Mouse (Mus musculus) heart, adult 2 months (tissue): ENCODE measurements around the gene Kif18b. TPM values are rescaled to one million over a fixed set of nuclear protein-coding genes. Genes with fewer than 3 reads are reported as not detected.

Experiments
- DNase-seq, 2 experiments: peaks; one replicate each; pipeline ENCODE4 v3.0.0; 2021
- H3K27ac ChIP-seq: fragments of 200-600 bp; 2 replicates; pipeline ENCODE4 v1.8.1; 2022
- H3K27me3 ChIP-seq: fragments of 200-500 bp; 2 replicates; pipeline ENCODE4 v1.6.1; 2012; ENCODE audit warnings: mild to moderate bottlenecking, low read length, inconsistent platforms, mixed read lengths; ENCODE audit not compliant: control insufficient read depth, insufficient read depth
- H3K36me3 ChIP-seq: fragments of 200-500 bp; 2 replicates; pipeline ENCODE4 v1.6.1; 2012; ENCODE audit warnings: low read length, inconsistent platforms; ENCODE audit not compliant: control insufficient read depth, insufficient read depth
- H3K4me1 ChIP-seq: fragments of 200-500 bp; 2 replicates; pipeline ENCODE4 v1.6.1; 2011; ENCODE audit warnings: low read length; ENCODE audit not compliant: control insufficient read depth, insufficient read depth
- H3K4me3 ChIP-seq: fragments of 200-600 bp; 2 replicates; pipeline ENCODE4 v1.8.1; 2022
- H3K79me2 ChIP-seq: fragments of 200-500 bp; replicated peaks from 2 replicates; pipeline ENCODE4 v1.6.1; 2012; ENCODE audit warnings: mild to moderate bottlenecking, inconsistent platforms, low read length, moderate library complexity, mixed read lengths; ENCODE audit not compliant: control insufficient read depth, insufficient read depth
- H3K9ac ChIP-seq: fragments of 200-500 bp; 2 replicates; pipeline ENCODE4 v1.6.1; 2012; ENCODE audit warnings: low read depth, mild to moderate bottlenecking, control low read depth, inconsistent platforms, low read length, mixed read lengths
- CTCF ChIP-seq: fragments of 200-600 bp; IDR thresholded peaks from 2 replicates; pipeline ENCODE4 v1.8.1; 2022; ENCODE audit warnings: antibody characterized with exemption, mild to moderate bottlenecking, moderate library complexity
- EP300 ChIP-seq: fragments of 200-500 bp; IDR thresholded peaks from 2 replicates; pipeline ENCODE4 v1.6.1; 2011; ENCODE audit warnings: low read depth, low read length, control low read depth; ENCODE audit not compliant: insufficient read depth
- POLR2A ChIP-seq: fragments of 200-500 bp; IDR thresholded peaks from 2 replicates; pipeline ENCODE4 v1.6.1; 2011; ENCODE audit warnings: mild to moderate bottlenecking, low read depth, low read length, control low read depth; ENCODE audit not compliant: insufficient read depth
- WGBS: fragments of 180-500 bp; shearing (Covaris S2); methylation state at CpG from one replicate; pipeline ENCODE4 v1.1.7; 2018; 5-methylcytosine and 5-hydroxymethylcytosine counted together
- intact Hi-C: fragments of 180-260 bp; cut with DNase I; formaldehyde crosslinking; loops from one replicate; pipeline ENCODE4 v1.15.1; 2025
- polyA plus RNA-seq: library from polyadenylated mRNA; depleted of rRNA; stranded (reverse); fragments of >200 nt; gene quantifications from 2 replicates; pipeline ENCODE4 v1.2.3, GENCODE M21; 2012
- total RNA-seq, 2 experiments: library from RNA; stranded (reverse); gene quantifications; 2 replicates each; pipeline ENCODE4 v1.2.3; 2021

Kif18b gene
- total and polyA plus RNA-seq, 3 experiments = 0.10 to 0.32 (median 0.18) TPM

- no peaks in the 10 kb centered on the region for H3K27me3 ChIP-seq
- no peak overlapping the region for H3K9ac ChIP-seq
- no peaks in the 10 kb centered on the region for H3K79me2 ChIP-seq
- no peak for DNase-seq
- no peaks in the 10 kb centered on the region for H3K36me3 ChIP-seq
- H3K4me1 ChIP-seq = peaks cover 3% of the 10 kb centered on the region
- WGBS = 86% methylated on average over 5 of the region's 5 CpGs
- H3K4me3 ChIP-seq = no peak overlapping the region
- intact Hi-C loops = no loop called here
- no peak for TF ChIP-seq POLR2A
- no peak for TF ChIP-seq EP300
- no peak for TF ChIP-seq CTCF
- no peak overlapping the region for H3K27ac ChIP-seq
Observed at GRCm38 (mm10) chr11:102902107-102902506, 22.8 kb downstream of the Kif18b start.

- Histone ChIP-seq H3K79me2 (no peaks in the 10 kb centered on the region), H3K36me3 (no peaks in the 10 kb centered on the region), H3K27ac (no peak overlapping the region), H3K9ac (no peak overlapping the region), H3K4me1 (peaks cover 3% of the 10 kb centered on the region), H3K27me3 (no peaks in the 10 kb centered on the region), H3K4me3 (no peak overlapping the region)
- intact Hi-C loops = loop anchor here (1.0 to 2.0 kb wide), 3 partner anchors 92 to 258 kb away; no protein-coding TSS in a partner anchor
- 40% methylated on average over 4 of the region's 4 CpGs for WGBS
- TF ChIP-seq EP300 = no peak
- no peak for TF ChIP-seq POLR2A
- TF ChIP-seq CTCF = no peak
- DNase-seq = no peak
Observed at GRCm38 (mm10) chr11:102901199-102901598, 23.7 kb downstream of the Kif18b start.

GRCm38 (mm10) chr11:102900763-102901162, 24.2 kb downstream of the Kif18b start, which contains the start of gene Gfap:
Gene Gfap, minus strand, starts transcription at chr11:102900912.
- peak; percentile 65 to 82 for DNase-seq
- Histone ChIP-seq H3K27ac (no peak within 1 kb of the TSS), H3K4me1 (peaks cover 3% of the 10 kb centered on the region), H3K36me3 (no peaks in the 10 kb centered on the region), H3K27me3 (no peaks in the 10 kb centered on the region), H3K4me3 (no peak within 1 kb of the TSS), H3K79me2 (no peaks in the 10 kb centered on the region), H3K9ac (no peak within 1 kb of the TSS)
- TF ChIP-seq POLR2A = no peak
- peak; percentile 89 for TF ChIP-seq CTCF
- peak; percentile 76 for TF ChIP-seq EP300
- WGBS = 10% methylated on average over 7 of the region's 7 CpGs
- intact Hi-C loops = loop anchor here (1.0 to 2.0 kb wide), 3 partner anchors 93 to 258 kb away; no protein-coding TSS in a partner anchor

- Histone ChIP-seq H3K9ac (no peak overlapping the region), H3K27me3 (no peaks in the 10 kb centered on the region), H3K4me1 (peaks cover 3% of the 10 kb centered on the region), H3K27ac (no peak overlapping the region), H3K79me2 (no peaks in the 10 kb centered on the region), H3K4me3 (no peak overlapping the region), H3K36me3 (no peaks in the 10 kb centered on the region)
- no peak for DNase-seq
- no peak for TF ChIP-seq EP300
- TF ChIP-seq CTCF = no peak
- TF ChIP-seq POLR2A = no peak
- 80% methylated on average over 9 of the region's 9 CpGs for WGBS
- intact Hi-C loops = no loop called here
Observed at GRCm38 (mm10) chr11:102898408-102898807, 26.5 kb downstream of the Kif18b start.

- Histone ChIP-seq H3K27ac (no peak overlapping the region), H3K27me3 (no peaks in the 10 kb centered on the region), H3K79me2 (no peaks in the 10 kb centered on the region), H3K4me3 (no peak overlapping the region), H3K9ac (no peak overlapping the region), H3K36me3 (no peaks in the 10 kb centered on the region), H3K4me1 (peaks cover 3% of the 10 kb centered on the region)
- intact Hi-C loops = no loop called here
- DNase-seq = no peak
- TF ChIP-seq POLR2A (no peak), CTCF (no peak), EP300 (no peak)
- 81% methylated on average over 20 of the region's 20 CpGs for WGBS
Observed at GRCm38 (mm10) chr11:102896641-102897040, 28.3 kb downstream of the Kif18b start.

- intact Hi-C loops = no loop called here
- 69% methylated on average over 9 of the region's 9 CpGs for WGBS
- no peaks in the 10 kb centered on the region for H3K79me2 ChIP-seq
- no peak for DNase-seq
- H3K4me1 ChIP-seq = peaks cover 2% of the 10 kb centered on the region
- no peak overlapping the region for H3K9ac ChIP-seq
- TF ChIP-seq POLR2A (no peak), CTCF (no peak), EP300 (no peak)
- no peak overlapping the region for H3K4me3 ChIP-seq
- no peak overlapping the region for H3K27ac ChIP-seq
- H3K36me3 ChIP-seq = no peaks in the 10 kb centered on the region
- no peaks in the 10 kb centered on the region for H3K27me3 ChIP-seq
Observed at GRCm38 (mm10) chr11:102895779-102896178, 29.1 kb downstream of the Kif18b start.
